Mouse (Mus musculus): ENCODE results near the gene Zfp36.

Zfp36 gene

DNA sequence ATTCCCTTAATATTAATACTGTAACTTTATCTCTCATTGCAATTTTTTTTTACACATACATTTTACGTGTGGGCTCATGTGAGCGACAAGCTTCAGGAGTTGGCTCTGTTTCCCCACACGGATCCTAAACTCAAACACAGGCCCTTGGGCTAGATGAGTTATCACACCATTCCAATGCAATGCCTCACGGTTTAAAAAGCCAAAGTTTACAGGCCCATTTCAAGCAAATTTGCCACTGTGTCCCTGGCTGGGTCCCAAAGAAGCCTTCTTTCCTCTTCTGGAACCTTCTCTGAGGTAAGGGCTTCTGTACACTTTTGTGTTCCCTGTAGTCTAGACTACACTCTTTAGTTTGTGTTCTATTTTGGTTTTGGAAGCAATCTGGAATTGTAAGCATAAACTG, 45.5 kb downstream of the Zfp36 start:
- no peak for DNase-seq

- no peak for DNase-seq
Measured at GRCm38 (mm10) chr7:28328260-28328659, 51.8 kb downstream of the Zfp36 start.

Measured in liver (tissue).